Mouse (Mus musculus): ENCODE data around the gene Uhrf1.

- no peak for TF ChIP-seq GATA1 (IDR thresholded peaks at IDR 0.05; ENCODE audit: borderline replicate concordance, low read length)
- no peak for TF ChIP-seq FLI1 (IDR thresholded peaks at IDR 0.05; ENCODE audit: low read length)
Measured at GRCm38 (mm10) chr17:56272644-56273043, 30.5 kb upstream of the Uhrf1 start.
